Mouse (Mus musculus): ENCODE measurements around the gene Atf7. TPM values are rescaled to one million over a fixed set of nuclear protein-coding genes. Genes with fewer than 3 reads are reported as not detected.
"Not testable (repeated sequence)": the region's sequence is repeated elsewhere in the genome, so short reads cannot be mapped to it uniquely, and the experiment has no call there.

Gene Atf7
- total RNA-seq, 2 experiments from 2014 or later: 23.6 to 123 TPM

- no peak for ATAC-seq (ENCODE audit: poor library complexity, severe bottlenecking)
Observed at GRCm38 (mm10) chr15:102620765-102621164, 4.5 kb downstream of the Atf7 start.

- ATAC-seq (ENCODE audit: poor library complexity, severe bottlenecking): no peak
Observed at GRCm38 (mm10) chr15:102619486-102619885, 5.8 kb downstream of the Atf7 start.

GRCm38 (mm10) chr15:102617654-102618053 is 7.6 kb downstream of the Atf7 start:
- peak; percentile 89 for ATAC-seq (ENCODE audit: poor library complexity, severe bottlenecking)

- ATAC-seq (ENCODE audit: poor library complexity, severe bottlenecking): no peak
Observed at GRCm38 (mm10) chr15:102616174-102616573, 9.1 kb downstream of the Atf7 start.

- no peak for ATAC-seq (ENCODE audit: poor library complexity, severe bottlenecking)
Observed at GRCm38 (mm10) chr15:102614224-102614623, 11.0 kb downstream of the Atf7 start.

- ATAC-seq (ENCODE audit: poor library complexity, severe bottlenecking): no peak
Observed at GRCm38 (mm10) chr15:102612966-102613365, 12.3 kb downstream of the Atf7 start.

- not testable (repeated sequence) for ATAC-seq (ENCODE audit: poor library complexity, severe bottlenecking)
Observed at GRCm38 (mm10) chr15:102608586-102608985, 16.7 kb downstream of the Atf7 start.

GRCm38 (mm10) chr15:102593996-102594656 is 31.1 kb downstream of the Atf7 start:
- ATAC-seq (ENCODE audit: poor library complexity, severe bottlenecking): no peak

GRCm38 (mm10) chr15:102592674-102593073 is 32.6 kb downstream of the Atf7 start:
- no peak for ATAC-seq (ENCODE audit: poor library complexity, severe bottlenecking)

GRCm38 (mm10) chr15:102590567-102590966 is 34.7 kb downstream of the Atf7 start:
- no peak for ATAC-seq (ENCODE audit: poor library complexity, severe bottlenecking)

GRCm38 (mm10) chr15:102589826-102590225 is 35.4 kb downstream of the Atf7 start:
- ATAC-seq (ENCODE audit: poor library complexity, severe bottlenecking): no peak

- ATAC-seq (ENCODE audit: poor library complexity, severe bottlenecking): no peak
Observed at GRCm38 (mm10) chr15:102585501-102585900, 39.8 kb downstream of the Atf7 start.

GRCm38 (mm10) chr15:102583708-102584383 is 41.4 kb downstream of the Atf7 start:
- no peak for ATAC-seq (ENCODE audit: poor library complexity, severe bottlenecking)

- no peak for ATAC-seq (ENCODE audit: poor library complexity, severe bottlenecking)
Observed at GRCm38 (mm10) chr15:102581205-102581604, 44.1 kb downstream of the Atf7 start.

GRCm38 (mm10) chr15:102578351-102578750 is 46.9 kb downstream of the Atf7 start:
- ATAC-seq (ENCODE audit: poor library complexity, severe bottlenecking): no peak

GRCm38 (mm10) chr15:102576972-102577371 is 48.3 kb downstream of the Atf7 start:
- ATAC-seq (ENCODE audit: poor library complexity, severe bottlenecking): no peak

GRCm38 (mm10) chr15:102572081-102572480 is 53.2 kb downstream of the Atf7 start:
- no peak for ATAC-seq (ENCODE audit: poor library complexity, severe bottlenecking)

GRCm38 (mm10) chr15:102567849-102568248 is 57.4 kb downstream of the Atf7 start:
- ATAC-seq (ENCODE audit: poor library complexity, severe bottlenecking): no peak

GRCm38 (mm10) chr15:102563681-102564080 is 61.6 kb downstream of the Atf7 start:
- ATAC-seq (ENCODE audit: poor library complexity, severe bottlenecking): no peak

GRCm38 (mm10) chr15:102563061-102563460 is 62.2 kb downstream of the Atf7 start:
- ATAC-seq (ENCODE audit: poor library complexity, severe bottlenecking): no peak

- ATAC-seq (ENCODE audit: poor library complexity, severe bottlenecking): no peak
Observed at GRCm38 (mm10) chr15:102562491-102562890, 62.8 kb downstream of the Atf7 start.

GRCm38 (mm10) chr15:102557580-102557979 is 67.7 kb downstream of the Atf7 start:
- no peak for ATAC-seq (ENCODE audit: poor library complexity, severe bottlenecking)

Measured in megakaryocyte, adult 5-6 weeks (primary cell).